Mouse (Mus musculus) spleen, adult 2 months (tissue): ENCODE data around the gene Cideb. TPM values are rescaled to one million over a fixed set of nuclear protein-coding genes. Genes with fewer than 3 reads are reported as not detected.

Source experiments
- DNase-seq, 2 experiments: peaks; one replicate each; pipeline versions ENCODE4 v3.0.0 to v3.0.0-alpha.2; 2012 to 2021; ENCODE audit warnings: low spot score in 2 of 2, low read depth in 1 of 2
- H3K27ac ChIP-seq: fragments of 200-500 bp; 2 replicates; pipeline ENCODE4 v1.5.1; 2012; ENCODE audit warnings: low read length, inconsistent platforms; ENCODE audit not compliant: insufficient read depth
- H3K27me3 ChIP-seq: fragments of 200-500 bp; 2 replicates; pipeline ENCODE4 v1.6.1; 2012; ENCODE audit warnings: mild to moderate bottlenecking, moderate library complexity, low read length, inconsistent platforms; ENCODE audit not compliant: control insufficient read depth, insufficient read depth
- H3K36me3 ChIP-seq: fragments of 200-500 bp; 2 replicates; pipeline ENCODE4 v1.6.1; 2012; ENCODE audit warnings: mild to moderate bottlenecking, low read length, inconsistent platforms; ENCODE audit not compliant: control insufficient read depth, insufficient read depth
- H3K4me1 ChIP-seq: fragments of 200-500 bp; 2 replicates; pipeline ENCODE4 v1.6.1; 2011; ENCODE audit warnings: inconsistent platforms; ENCODE audit not compliant: control insufficient read depth, insufficient read depth, insufficient read length
- H3K4me3 ChIP-seq: fragments of 200-500 bp; 2 replicates; pipeline ENCODE4 v1.5.1; 2011; ENCODE audit warnings: mild to moderate bottlenecking, inconsistent platforms; ENCODE audit not compliant: insufficient read depth, insufficient read length; ENCODE audit errors: extremely low read depth
- CTCF ChIP-seq: fragments of 200-500 bp; IDR thresholded peaks from 2 replicates; pipeline ENCODE4 v1.5.1; 2011; ENCODE audit warnings: mild to moderate bottlenecking, inconsistent platforms; ENCODE audit not compliant: insufficient read depth, insufficient read length, insufficient replicate concordance; ENCODE audit errors: extremely low read depth
- POLR2A ChIP-seq: fragments of 200-500 bp; IDR thresholded peaks from 2 replicates; pipeline ENCODE4 v1.6.1; 2011; ENCODE audit warnings: low read depth, low read length, inconsistent platforms
- WGBS: fragments of 180-500 bp; shearing (Covaris S2); methylation state at CpG from one replicate; pipeline ENCODE4 v1.1.7; 2018; 5-methylcytosine and 5-hydroxymethylcytosine counted together
- polyA plus RNA-seq: library from polyadenylated mRNA; depleted of rRNA; stranded (reverse); fragments of >200 nt; gene quantifications from 2 replicates; pipeline ENCODE4 v1.2.3, GENCODE M21; 2012; rRNA removed

Cideb gene
- 0.33 and 0.46 TPM in 2 replicates for polyA plus RNA-seq

GRCm38 (mm10) chr14:55758363-55758784, at the start of gene Cideb:
TSS of gene Cideb (minus strand) at chr14:55758458.
- no peak within 1 kb of the TSS for H3K4me3 ChIP-seq
- H3K36me3 ChIP-seq, result peaks cover 11% of the 10 kb centered on the region
- 24% methylated on average over 8 of the region's 8 CpGs for whole genome bisulfite sequencing
- no peak within 1 kb of the TSS for H3K27ac ChIP-seq
- H3K4me1 ChIP-seq, result peaks cover 7% of the 10 kb centered on the region; the same call in 1 of the 2 replicates
- H3K27me3 ChIP-seq, result peaks cover 7% of the 10 kb centered on the region
- no peak for DNase-seq
- TF ChIP-seq CTCF (0 out of 2 replicates have a peak, but pooled peaks have one; percentile 10), POLR2A (no peak)

GRCm38 (mm10) chr14:55795380-55796163, 37.3 kb upstream of the Cideb start:
- H3K36me3 ChIP-seq, result no peaks in the 10 kb centered on the region
- TF ChIP-seq POLR2A, result no peak
- TF ChIP-seq CTCF, result no peak
- no peak overlapping the region for H3K27ac ChIP-seq
- H3K4me3 ChIP-seq, result no peak overlapping the region
- 68% methylated on average over 15 of the region's 15 CpGs for WGBS
- DNase-seq, result no peak
- H3K4me1 ChIP-seq, result no peaks in the 10 kb centered on the region
- no peaks in the 10 kb centered on the region for H3K27me3 ChIP-seq

- Histone ChIP-seq H3K4me1 (no peaks in the 10 kb centered on the region), H3K27ac (no peak overlapping the region), H3K4me3 (no peak overlapping the region), H3K36me3 (no peaks in the 10 kb centered on the region), H3K27me3 (no peaks in the 10 kb centered on the region)
- no peak for DNase-seq
- 69% methylated on average over 2 of the region's 2 CpGs for WGBS
- TF ChIP-seq POLR2A (no peak), CTCF (no peak)
Measured at GRCm38 (mm10) chr14:55793946-55794345, 35.7 kb upstream of the Cideb start.

GRCm38 (mm10) chr14:55793461-55793860, 35.2 kb upstream of the Cideb start:
- Histone ChIP-seq H3K27ac (no peak overlapping the region), H3K4me1 (no peaks in the 10 kb centered on the region), H3K4me3 (no peak overlapping the region), H3K36me3 (no peaks in the 10 kb centered on the region), H3K27me3 (no peaks in the 10 kb centered on the region)
- WGBS, result 68% methylated on average over 2 of the region's 2 CpGs
- no peak for DNase-seq
- no peak for TF ChIP-seq CTCF
- TF ChIP-seq POLR2A, result no peak

GRCm38 (mm10) chr14:55788256-55789050, 30.2 kb upstream of the Cideb start, which contains the start of gene Ripk3:
TSS of gene Ripk3 (minus strand) at chr14:55788865.
- 2% methylated on average over 40 of the region's 40 CpGs for WGBS
- H3K36me3 ChIP-seq, result peaks cover 2% of the 10 kb centered on the region
- H3K4me1 ChIP-seq, result peaks cover 5% of the 10 kb centered on the region; the same call in 1 of the 2 replicates
- DNase-seq, result peak; percentile 63 to 68
- peak within 1 kb of the TSS; percentile 64 for H3K4me3 ChIP-seq
- H3K27me3 ChIP-seq, result no peaks in the 10 kb centered on the region
- no peak for TF ChIP-seq CTCF
- TF ChIP-seq POLR2A, result 0 out of 2 replicates have a peak, but pooled peaks have one; percentile 14
- peak within 1 kb of the TSS; percentile 30; the same call in 1 of the 2 replicates for H3K27ac ChIP-seq

- H3K27ac ChIP-seq, result no peak overlapping the region
- H3K4me3 ChIP-seq, result peak overlapping the region; percentile 64; the same call in 1 of the 2 replicates
- no peak for DNase-seq
- no peak for TF ChIP-seq POLR2A
- TF ChIP-seq CTCF, result no peak
- WGBS, result 50% methylated on average over 11 of the region's 11 CpGs
- H3K27me3 ChIP-seq, result no peaks in the 10 kb centered on the region
- peaks cover 2% of the 10 kb centered on the region for H3K36me3 ChIP-seq
- H3K4me1 ChIP-seq, result peaks cover 5% of the 10 kb centered on the region; the same call in 1 of the 2 replicates
Measured at GRCm38 (mm10) chr14:55787731-55788130, 29.5 kb upstream of the Cideb start.
